Mouse (Mus musculus) midbrain, embryonic 15.5 days (tissue): ENCODE measurements at regions not wholly inside any gene's neighbourhood (a gene's known extent, or its start where the extent isn't known, plus 50 kb on each side); places are given as distances from the start of the nearest gene placed in this dataset.

ENCODE experiments used
- ATAC-seq: fragments of 200-750 bp; cut with Nextera tagmentation; replicated peaks from 2 replicates; pipeline ENCODE4 v1.8.0; 2017; ENCODE audit warnings: moderate TSS enrichment
- H3K27ac ChIP-seq: fragments of 300-500 bp; sonication (generic); 2 replicates; pipeline ENCODE4 v1.5.1; 2015; ENCODE audit warnings: mild to moderate bottlenecking, inconsistent platforms
- H3K27me3 ChIP-seq: fragments of 300-500 bp; sonication (generic); replicated peaks from 2 replicates; pipeline ENCODE4 v1.6.1; 2015; ENCODE audit warnings: inconsistent platforms
- H3K36me3 ChIP-seq: fragments of 300-500 bp; sonication (generic); replicated peaks from 2 replicates; pipeline ENCODE4 v1.6.1; 2015; ENCODE audit warnings: inconsistent platforms
- H3K4me1 ChIP-seq: fragments of 300-500 bp; sonication (generic); 2 replicates; pipeline ENCODE4 v1.6.1; 2015; ENCODE audit warnings: inconsistent platforms
- H3K4me2 ChIP-seq: fragments of 300-500 bp; sonication (generic); 2 replicates; pipeline ENCODE4 v1.6.1; 2015; ENCODE audit warnings: inconsistent platforms, mild to moderate bottlenecking, moderate library complexity
- H3K4me3 ChIP-seq: fragments of 300-500 bp; sonication (generic); 2 replicates; pipeline ENCODE4 v1.5.1; 2015; ENCODE audit warnings: mild to moderate bottlenecking, inconsistent platforms
- H3K9ac ChIP-seq: fragments of 300-500 bp; sonication (generic); 2 replicates; pipeline ENCODE4 v1.6.1; 2015; ENCODE audit warnings: mild to moderate bottlenecking, inconsistent platforms
- H3K9me3 ChIP-seq: fragments of 300-500 bp; sonication (generic); 2 replicates; pipeline ENCODE4 v1.6.1; 2016; ENCODE audit warnings: inconsistent platforms
- WGBS: fragments of 180-500 bp; shearing (Covaris S2); methylation state at CpG from one replicate; pipeline ENCODE4 v1.1.7; 2015; ENCODE audit warnings: mixed read lengths; 5-methylcytosine and 5-hydroxymethylcytosine counted together

DNA sequence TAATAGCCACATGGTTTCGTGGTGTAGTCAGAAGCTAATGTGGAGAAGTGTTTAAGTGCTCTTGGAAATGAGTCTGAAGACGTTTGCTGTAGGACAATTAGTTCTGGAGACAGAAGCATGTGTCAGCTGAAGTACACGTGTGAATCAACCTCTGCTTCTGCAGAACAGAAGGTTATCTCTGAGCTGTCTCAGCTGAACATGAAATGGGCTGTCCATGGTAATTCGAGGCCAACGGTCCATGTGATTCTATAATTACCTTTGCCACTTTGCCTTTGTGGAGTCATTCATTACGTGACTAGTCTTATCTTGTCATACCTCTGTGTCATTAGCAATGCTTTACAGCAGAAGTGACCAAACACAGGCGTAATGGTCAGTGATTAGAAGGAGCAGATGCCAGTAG lies 295.6 kb upstream of the Veph1 start:
- ATAC-seq, result no peak
- Histone ChIP-seq H3K27ac (no peak overlapping the region), H3K4me3 (no peak overlapping the region), H3K36me3 (no peaks in the 10 kb centered on the region), H3K4me2 (no peak overlapping the region), H3K9ac (no peak overlapping the region), H3K9me3 (no peaks in the 10 kb centered on the region), H3K27me3 (no peaks in the 10 kb centered on the region), H3K4me1 (no peaks in the 10 kb centered on the region)
- 67% methylated on average over 7 of the region's 7 CpGs for WGBS

DNA sequence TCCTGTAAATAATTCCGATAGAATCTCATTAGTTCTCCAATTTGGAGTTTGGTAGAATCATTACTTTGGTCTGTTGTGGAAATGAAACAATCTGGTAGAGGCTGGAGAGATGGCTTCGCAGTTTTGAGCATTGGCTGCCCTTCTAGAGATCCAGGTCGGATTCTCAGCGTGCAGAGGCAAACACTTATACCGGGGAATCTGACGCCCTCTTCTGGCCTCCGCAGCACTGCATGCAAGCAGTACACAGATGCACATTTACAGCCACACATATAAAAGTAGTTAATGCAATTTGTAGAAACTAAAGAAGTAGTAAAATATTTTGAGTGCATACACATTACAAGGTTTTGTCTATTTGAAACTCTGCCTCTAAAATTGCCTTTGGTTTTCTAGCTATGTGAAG lies 294.1 kb upstream of the Veph1 start:
- Histone ChIP-seq H3K9me3 (no peaks in the 10 kb centered on the region), H3K4me2 (no peak overlapping the region), H3K27ac (no peak overlapping the region), H3K4me3 (no peak overlapping the region), H3K9ac (no peak overlapping the region), H3K36me3 (no peaks in the 10 kb centered on the region), H3K4me1 (no peaks in the 10 kb centered on the region), H3K27me3 (no peaks in the 10 kb centered on the region)
- no peak for ATAC-seq
- 64% methylated on average over 7 of the region's 7 CpGs for WGBS

DNA sequence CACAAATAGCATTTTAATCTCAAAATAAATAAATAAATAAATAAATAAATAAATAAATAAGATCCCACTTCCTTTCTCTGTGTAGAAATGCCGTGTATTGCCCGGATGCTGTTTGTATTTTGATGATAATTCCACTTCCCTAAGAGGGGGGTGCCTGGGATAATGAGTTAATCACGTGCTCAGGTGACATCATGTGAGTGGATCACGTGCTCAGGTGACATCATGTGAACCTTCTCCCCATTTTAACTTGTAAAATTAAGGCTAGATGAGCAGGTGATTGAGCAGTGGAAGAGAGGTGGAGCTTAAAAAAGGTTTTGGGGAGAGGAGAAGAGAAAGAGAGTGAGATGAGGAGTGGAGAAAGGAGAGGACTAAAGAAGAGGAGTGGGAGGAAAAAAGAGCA lies 292.8 kb upstream of the Veph1 start:
- Histone ChIP-seq H3K27me3 (no peaks in the 10 kb centered on the region), H3K9me3 (no peaks in the 10 kb centered on the region), H3K36me3 (no peaks in the 10 kb centered on the region), H3K4me2 (no peak overlapping the region), H3K4me3 (no peak overlapping the region), H3K27ac (no peak overlapping the region), H3K9ac (no peak overlapping the region), H3K4me1 (no peaks in the 10 kb centered on the region)
- 89% methylated on average over 4 of the region's 4 CpGs for WGBS
- ATAC-seq, result no peak

DNA sequence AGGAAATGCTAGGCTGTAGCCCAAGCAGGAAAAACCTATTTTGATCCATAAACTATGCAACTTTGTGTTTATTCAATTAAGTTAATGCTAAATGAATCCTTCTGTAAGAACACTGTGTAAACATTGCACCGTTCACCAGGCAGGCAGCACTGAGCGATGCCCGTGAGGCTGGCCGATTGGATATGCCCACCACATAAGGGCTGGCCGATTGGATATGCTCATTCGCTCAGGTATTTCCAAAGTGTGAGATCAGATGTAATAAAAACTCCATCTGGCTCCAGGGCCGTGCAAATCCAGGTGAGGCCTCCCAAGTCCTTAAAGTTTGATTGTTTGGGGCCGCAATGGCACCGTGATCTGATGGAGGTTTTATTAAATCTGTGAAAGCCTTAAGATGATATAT lies 288.2 kb upstream of the Veph1 start:
- Histone ChIP-seq H3K9me3 (no peaks in the 10 kb centered on the region), H3K4me2 (no peak overlapping the region), H3K27ac (no peak overlapping the region), H3K4me3 (no peak overlapping the region), H3K36me3 (no peaks in the 10 kb centered on the region), H3K27me3 (no peaks in the 10 kb centered on the region), H3K4me1 (no peaks in the 10 kb centered on the region), H3K9ac (no peak overlapping the region)
- WGBS, result 93% methylated on average over 9 of the region's 9 CpGs
- ATAC-seq, result no peak

DNA sequence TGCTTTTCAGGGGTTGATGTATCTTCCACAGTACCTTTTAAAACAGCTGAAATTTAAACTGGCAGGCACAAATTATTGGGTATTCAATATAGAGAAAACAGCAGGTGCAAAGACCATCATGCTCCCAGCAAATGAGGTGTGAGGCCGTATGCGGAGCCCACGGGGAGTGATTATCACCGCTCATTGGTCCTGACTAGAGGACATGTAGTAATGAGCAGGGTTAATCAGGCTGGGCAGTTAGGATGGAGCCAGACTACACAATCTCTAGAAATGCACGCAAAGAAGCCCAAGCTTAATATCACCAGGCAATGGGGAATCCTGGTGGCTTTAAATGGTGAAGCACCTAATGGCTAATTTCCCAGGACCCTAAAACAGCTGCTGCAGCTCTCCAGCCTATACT lies 287.5 kb upstream of the Veph1 start:
- Histone ChIP-seq H3K9ac (no peak overlapping the region), H3K27ac (no peak overlapping the region), H3K4me1 (no peaks in the 10 kb centered on the region), H3K4me2 (no peak overlapping the region), H3K4me3 (no peak overlapping the region), H3K27me3 (no peaks in the 10 kb centered on the region), H3K9me3 (no peaks in the 10 kb centered on the region), H3K36me3 (no peaks in the 10 kb centered on the region)
- peak; percentile 63; the same call in 1 of the 2 replicates for ATAC-seq
- 58% methylated on average over 5 of the region's 5 CpGs for WGBS

DNA sequence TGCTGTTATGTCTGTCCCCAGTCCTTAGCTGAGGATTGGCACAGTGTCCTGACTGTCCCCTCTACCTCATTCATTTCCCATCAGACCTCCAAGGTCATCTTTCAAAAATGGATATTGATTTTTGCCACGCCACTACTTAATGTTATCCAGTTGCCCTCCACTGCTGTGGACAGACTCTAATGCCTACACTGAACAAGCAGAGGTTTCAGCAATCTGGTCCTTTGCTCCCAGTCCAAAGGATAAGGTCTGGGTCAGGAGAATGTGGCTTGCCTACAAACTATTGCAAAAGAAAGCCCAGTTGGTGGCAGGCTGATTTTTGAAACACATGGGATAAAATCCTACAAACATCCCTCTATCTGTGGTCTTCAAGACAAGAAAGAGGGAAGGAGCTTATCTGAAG lies 280.0 kb upstream of the Veph1 start:
- Histone ChIP-seq H3K27me3 (no peaks in the 10 kb centered on the region), H3K9me3 (no peaks in the 10 kb centered on the region), H3K36me3 (no peaks in the 10 kb centered on the region), H3K4me2 (no peak overlapping the region), H3K4me1 (no peaks in the 10 kb centered on the region), H3K27ac (no peak overlapping the region), H3K4me3 (no peak overlapping the region), H3K9ac (no peak overlapping the region)
- no peak for ATAC-seq
- WGBS, result 87% methylated on average over 1 of the region's 1 CpGs

DNA sequence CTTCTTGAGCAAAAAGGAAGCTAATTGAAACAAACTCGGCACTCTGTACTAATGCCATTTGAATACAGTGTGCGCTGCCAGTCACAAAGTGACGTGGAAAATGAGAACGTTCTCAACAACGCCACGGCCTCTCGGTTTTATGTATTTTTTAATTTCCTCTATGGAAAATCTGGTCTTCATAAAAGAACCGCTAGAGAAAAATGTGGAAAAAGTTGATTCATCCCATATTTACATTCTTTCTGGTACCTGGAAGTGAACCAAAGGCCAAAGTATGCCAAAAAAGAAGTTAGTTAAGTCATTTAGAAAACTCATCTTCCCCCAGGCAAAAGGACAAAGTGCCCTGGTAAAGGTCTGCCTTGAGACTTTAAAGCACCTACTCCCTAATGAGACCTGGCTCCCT lies 277.7 kb upstream of the Veph1 start:
- H3K9me3 ChIP-seq, result no peaks in the 10 kb centered on the region
- H3K27ac ChIP-seq, result no peak overlapping the region
- ATAC-seq, result no peak
- H3K9ac ChIP-seq, result no peak overlapping the region
- no peaks in the 10 kb centered on the region for H3K36me3 ChIP-seq
- H3K4me2 ChIP-seq, result no peak overlapping the region
- H3K4me1 ChIP-seq, result no peaks in the 10 kb centered on the region
- WGBS, result 75% methylated on average over 8 of the region's 8 CpGs
- H3K27me3 ChIP-seq, result no peaks in the 10 kb centered on the region
- no peak overlapping the region for H3K4me3 ChIP-seq

DNA sequence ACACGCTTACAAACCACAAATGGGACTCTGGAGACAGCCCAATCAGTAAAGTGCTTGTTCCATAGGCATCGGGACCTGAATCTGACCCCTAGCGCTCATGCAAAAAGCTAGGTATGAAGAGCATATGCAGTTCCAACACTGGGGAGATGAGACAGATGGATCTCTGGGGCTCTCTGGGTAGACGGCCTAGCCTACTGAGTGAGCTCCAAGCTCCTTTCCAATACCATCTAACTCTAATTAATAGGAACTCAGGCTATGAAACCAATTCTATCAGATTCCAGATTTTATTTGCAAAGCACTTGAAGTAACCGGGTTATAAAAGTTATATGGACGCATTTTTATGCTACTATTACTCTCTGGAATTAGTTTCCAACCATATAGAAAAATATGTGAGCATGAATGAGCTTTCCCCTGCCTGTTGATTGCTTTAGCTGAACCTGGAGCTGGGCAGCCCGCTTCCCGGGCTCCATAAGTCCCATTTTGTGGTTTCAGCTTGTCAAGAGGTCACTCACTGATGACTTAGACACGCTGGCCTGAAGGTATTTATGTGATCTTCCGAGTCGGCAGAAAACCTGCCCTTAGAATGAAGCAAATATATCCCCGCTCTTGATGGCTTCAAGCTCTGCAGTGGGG lies 276.4 kb upstream of the Veph1 start:
- Histone ChIP-seq H3K9me3 (no peaks in the 10 kb centered on the region), H3K4me3 (no peak overlapping the region), H3K4me1 (no peaks in the 10 kb centered on the region), H3K27me3 (no peaks in the 10 kb centered on the region), H3K4me2 (no peak overlapping the region), H3K27ac (no peak overlapping the region), H3K36me3 (no peaks in the 10 kb centered on the region), H3K9ac (no peak overlapping the region)
- no peak for ATAC-seq
- WGBS, result 85% methylated on average over 12 of the region's 12 CpGs

DNA sequence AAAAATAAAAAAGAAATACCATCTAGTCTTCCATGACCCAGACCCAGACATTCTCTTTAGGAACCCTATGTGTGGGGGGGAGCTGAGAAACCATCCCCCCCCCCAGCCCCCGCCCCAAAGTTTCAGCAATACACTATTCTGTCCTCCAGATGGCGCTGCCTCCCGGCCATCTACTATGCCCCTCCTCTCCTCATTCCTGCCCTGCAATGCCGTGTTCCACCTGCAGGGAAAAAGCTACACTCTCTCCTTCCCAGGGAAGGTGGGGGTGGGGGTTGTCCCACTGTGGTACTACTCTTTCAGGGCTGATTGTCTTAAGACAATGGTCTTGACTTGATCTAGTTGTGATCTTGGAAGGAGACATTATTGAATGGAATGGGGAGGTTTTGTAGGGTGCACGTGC lies 273.7 kb upstream of the Veph1 start:
- 69% methylated on average over 5 of the region's 5 CpGs for WGBS
- Histone ChIP-seq H3K4me2 (no peak overlapping the region), H3K27ac (no peak overlapping the region), H3K36me3 (no peaks in the 10 kb centered on the region), H3K9me3 (no peaks in the 10 kb centered on the region), H3K4me1 (no peaks in the 10 kb centered on the region), H3K4me3 (no peak overlapping the region), H3K27me3 (no peaks in the 10 kb centered on the region), H3K9ac (no peak overlapping the region)
- ATAC-seq, result no peak

DNA sequence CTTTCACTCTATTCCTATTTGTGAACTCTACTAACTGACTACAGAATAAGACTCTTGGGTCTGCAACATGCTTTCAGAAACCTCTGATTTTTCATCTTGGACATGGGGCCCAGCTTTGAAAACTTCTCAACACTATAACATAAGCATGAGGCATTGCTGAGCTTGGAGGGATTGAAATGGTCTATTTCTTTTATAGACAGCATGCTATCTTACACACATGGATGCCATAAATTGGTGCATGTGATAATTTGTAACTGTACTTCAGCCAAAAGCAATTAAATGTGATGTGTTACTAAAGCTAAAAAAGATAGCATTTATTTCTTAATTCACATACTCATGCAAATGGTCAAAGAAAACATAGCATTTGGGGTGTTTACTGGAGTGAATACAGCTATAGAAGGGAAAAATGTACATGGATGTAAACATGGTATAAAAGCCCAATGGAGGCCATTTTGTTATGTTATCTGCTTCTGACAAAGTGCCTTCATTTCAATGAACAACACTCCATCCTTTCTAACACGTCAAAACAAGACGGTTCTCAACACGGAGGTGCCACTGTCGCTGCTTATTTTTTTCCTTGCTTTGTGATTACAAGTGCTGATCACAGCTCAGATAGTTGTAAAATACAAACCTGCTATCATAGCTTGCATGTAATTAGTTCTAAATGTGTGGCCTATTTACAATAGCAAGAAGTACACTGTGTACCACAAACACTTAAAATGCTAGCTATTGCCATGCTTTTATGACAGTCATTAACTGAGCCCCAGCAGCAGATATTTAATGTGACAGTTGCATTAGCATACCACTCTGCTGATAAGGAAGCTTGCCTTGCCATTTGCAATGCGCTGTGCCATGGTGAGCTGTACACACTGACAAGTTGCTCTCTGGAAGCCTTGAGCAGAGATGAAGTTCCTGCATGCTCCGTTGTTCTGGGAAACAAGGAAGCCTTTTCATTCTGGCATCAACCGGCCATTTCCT lies 267.9 kb upstream of the Veph1 start:
- no peaks in the 10 kb centered on the region for H3K9me3 ChIP-seq
- no peaks in the 10 kb centered on the region for H3K27me3 ChIP-seq
- H3K4me1 ChIP-seq, result no peaks in the 10 kb centered on the region
- 74% methylated on average over 7 of the region's 7 CpGs for WGBS
- H3K27ac ChIP-seq, result no peak overlapping the region
- ATAC-seq, result no peak; the same call in 1 of the 2 replicates
- no peaks in the 10 kb centered on the region for H3K36me3 ChIP-seq
- no peak overlapping the region for H3K9ac ChIP-seq
- H3K4me2 ChIP-seq, result no peak overlapping the region
- H3K4me3 ChIP-seq, result no peak overlapping the region

DNA sequence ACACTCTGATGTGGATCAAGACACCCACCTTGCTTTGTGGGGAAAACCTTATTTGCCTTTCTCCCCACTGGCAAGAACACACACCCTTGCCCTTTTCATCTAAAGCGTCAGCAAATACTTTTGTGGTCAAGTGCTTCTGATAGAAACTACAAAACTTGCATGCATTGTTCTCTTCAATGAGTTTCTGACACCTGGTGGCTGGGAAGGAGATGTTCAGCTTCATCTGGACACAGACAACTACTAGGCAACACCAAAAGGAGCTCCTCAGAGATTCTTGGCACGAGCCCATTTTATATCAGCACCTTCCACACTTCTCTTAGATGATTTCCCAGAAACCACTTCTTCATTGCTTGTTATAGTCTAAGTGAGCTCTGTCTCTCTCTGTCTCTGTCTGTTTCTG lies 266.7 kb upstream of the Veph1 start:
- Histone ChIP-seq H3K27ac (no peak overlapping the region), H3K27me3 (no peaks in the 10 kb centered on the region), H3K4me2 (no peak overlapping the region), H3K9me3 (no peaks in the 10 kb centered on the region), H3K4me3 (no peak overlapping the region), H3K4me1 (no peaks in the 10 kb centered on the region), H3K9ac (no peak overlapping the region), H3K36me3 (no peaks in the 10 kb centered on the region)
- no peak for ATAC-seq
- 80% methylated on average over 2 of the region's 2 CpGs for WGBS

DNA sequence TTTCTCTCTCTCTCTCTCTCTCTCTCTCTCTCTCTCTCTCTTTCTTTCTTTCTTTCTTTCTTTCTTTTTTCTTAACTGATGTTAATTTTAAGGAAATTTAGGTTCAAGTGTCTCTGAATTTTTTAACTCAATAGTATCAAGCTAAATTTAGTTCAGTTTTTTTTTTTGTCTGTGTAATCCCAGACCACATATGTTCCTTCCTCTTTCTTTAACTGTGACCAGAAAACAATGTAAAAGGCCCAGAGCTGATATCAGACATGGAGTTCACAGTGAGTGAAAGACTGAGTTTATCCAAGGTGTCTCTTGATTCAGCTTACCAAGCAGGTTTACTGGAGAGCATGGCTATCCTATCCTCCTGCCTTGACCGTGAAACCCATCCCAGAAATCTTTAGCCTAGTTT lies 258.9 kb upstream of the Veph1 start:
- no peaks in the 10 kb centered on the region for H3K4me1 ChIP-seq
- ATAC-seq, result no peak
- H3K4me2 ChIP-seq, result no peak overlapping the region
- no peaks in the 10 kb centered on the region for H3K27me3 ChIP-seq
- no peaks in the 10 kb centered on the region for H3K36me3 ChIP-seq
- no peak overlapping the region for H3K4me3 ChIP-seq
- H3K9me3 ChIP-seq, result no peaks in the 10 kb centered on the region
- H3K27ac ChIP-seq, result no peak overlapping the region
- WGBS, result 93% methylated on average over 1 of the region's 1 CpGs
- H3K9ac ChIP-seq, result no peak overlapping the region

DNA sequence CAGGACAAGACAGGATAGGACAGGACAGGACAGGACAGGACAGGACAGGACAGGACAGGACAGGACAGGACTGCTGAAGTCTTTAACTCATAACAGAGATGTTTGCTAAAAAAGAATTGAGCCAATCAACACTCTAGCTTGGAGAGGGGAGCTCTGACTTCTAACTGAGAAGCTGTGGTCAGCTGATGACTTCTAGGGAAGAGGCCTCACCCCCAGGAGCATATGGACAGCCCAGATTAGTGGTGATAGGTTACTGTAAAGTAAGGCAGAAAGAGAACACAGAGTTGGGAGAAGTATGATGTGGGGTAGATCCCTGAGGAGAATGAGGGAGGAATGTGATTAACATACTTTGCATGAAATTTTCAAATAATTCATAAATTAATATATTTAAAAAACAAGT lies 254.3 kb upstream of the Veph1 start:
- no peak overlapping the region for H3K4me3 ChIP-seq
- no peaks in the 10 kb centered on the region for H3K27me3 ChIP-seq
- H3K36me3 ChIP-seq, result no peaks in the 10 kb centered on the region
- no peak overlapping the region for H3K4me2 ChIP-seq
- H3K9me3 ChIP-seq, result no peaks in the 10 kb centered on the region
- H3K4me1 ChIP-seq, result no peaks in the 10 kb centered on the region
- no peak overlapping the region for H3K9ac ChIP-seq
- no peak overlapping the region for H3K27ac ChIP-seq
- ATAC-seq, result no peak
